Mouse (Mus musculus) hindbrain, embryonic 11.5 days (tissue): ENCODE results near the gene Nyap1. TPM values are rescaled to one million over a fixed set of nuclear protein-coding genes. Genes with fewer than 3 reads are reported as not detected.

Source experiments
- ATAC-seq: fragments of 200-750 bp; cut with Nextera tagmentation; 2 replicates; pipeline ENCODE4 v1.8.0; 2017; ENCODE audit warnings: mild to moderate bottlenecking, moderate TSS enrichment, moderate library complexity; ENCODE audit not compliant: low FRiP score
- DNase-seq: peaks from one replicate; pipeline ENCODE4 v3.0.0-alpha.2; 2015; ENCODE audit warnings: low spot score
- H3K27ac ChIP-seq: fragments of 300-500 bp; sonication (generic); 2 replicates; pipeline ENCODE4 v1.5.1; 2014; ENCODE audit warnings: mild to moderate bottlenecking, low read depth, low read length
- H3K27me3 ChIP-seq: fragments of 300-500 bp; sonication (generic); 2 replicates; pipeline ENCODE4 v1.6.1; 2014; ENCODE audit warnings: mild to moderate bottlenecking, low read length, moderate library complexity, mixed read lengths; ENCODE audit not compliant: control insufficient read depth, insufficient read depth
- H3K36me3 ChIP-seq: fragments of 300-500 bp; sonication (generic); 2 replicates; pipeline ENCODE4 v1.6.1; 2014; ENCODE audit warnings: mild to moderate bottlenecking, low read length, moderate library complexity, mixed read lengths; ENCODE audit not compliant: control insufficient read depth, insufficient read depth
- H3K4me1 ChIP-seq: fragments of 300-500 bp; sonication (generic); replicated peaks from 2 replicates; pipeline ENCODE4 v1.6.1; 2014; ENCODE audit warnings: low read length, mixed read lengths; ENCODE audit not compliant: control insufficient read depth, insufficient read depth
- H3K4me2 ChIP-seq: fragments of 300-500 bp; sonication (generic); replicated peaks from 2 replicates; pipeline ENCODE4 v1.6.1; 2014; ENCODE audit warnings: mild to moderate bottlenecking, low read depth, low read length
- H3K4me3 ChIP-seq: fragments of 300-500 bp; sonication (generic); 2 replicates; pipeline ENCODE4 v1.5.1; 2014; ENCODE audit warnings: low read depth, low read length
- H3K9ac ChIP-seq: fragments of 300-500 bp; sonication (generic); 2 replicates; pipeline ENCODE4 v1.6.1; 2014; ENCODE audit warnings: low read depth, low read length
- H3K9me3 ChIP-seq: fragments of 300-500 bp; sonication (generic); 2 replicates; pipeline ENCODE4 v1.6.1; 2016; ENCODE audit warnings: low read length; ENCODE audit not compliant: control insufficient read depth
- WGBS: fragments of 180-500 bp; shearing (Covaris S2); extraction: QIAGEN DNeasy Blood & Tissue Kit; methylation state at CpG from one replicate; pipeline ENCODE4 v1.1.7; 2014; 5-methylcytosine and 5-hydroxymethylcytosine counted together
- polyA plus RNA-seq: library from polyadenylated mRNA; unstranded; fragments of >200 nt; fragmentation: Nextera tagmentation; extraction: Ambion mirVana; gene quantifications from 2 replicates; pipeline ENCODE4 v1.2.1, GENCODE M21; 2014

Nyap1 gene
- polyA plus RNA-seq: 2.9 and 5.3 TPM in 2 replicates

DNA sequence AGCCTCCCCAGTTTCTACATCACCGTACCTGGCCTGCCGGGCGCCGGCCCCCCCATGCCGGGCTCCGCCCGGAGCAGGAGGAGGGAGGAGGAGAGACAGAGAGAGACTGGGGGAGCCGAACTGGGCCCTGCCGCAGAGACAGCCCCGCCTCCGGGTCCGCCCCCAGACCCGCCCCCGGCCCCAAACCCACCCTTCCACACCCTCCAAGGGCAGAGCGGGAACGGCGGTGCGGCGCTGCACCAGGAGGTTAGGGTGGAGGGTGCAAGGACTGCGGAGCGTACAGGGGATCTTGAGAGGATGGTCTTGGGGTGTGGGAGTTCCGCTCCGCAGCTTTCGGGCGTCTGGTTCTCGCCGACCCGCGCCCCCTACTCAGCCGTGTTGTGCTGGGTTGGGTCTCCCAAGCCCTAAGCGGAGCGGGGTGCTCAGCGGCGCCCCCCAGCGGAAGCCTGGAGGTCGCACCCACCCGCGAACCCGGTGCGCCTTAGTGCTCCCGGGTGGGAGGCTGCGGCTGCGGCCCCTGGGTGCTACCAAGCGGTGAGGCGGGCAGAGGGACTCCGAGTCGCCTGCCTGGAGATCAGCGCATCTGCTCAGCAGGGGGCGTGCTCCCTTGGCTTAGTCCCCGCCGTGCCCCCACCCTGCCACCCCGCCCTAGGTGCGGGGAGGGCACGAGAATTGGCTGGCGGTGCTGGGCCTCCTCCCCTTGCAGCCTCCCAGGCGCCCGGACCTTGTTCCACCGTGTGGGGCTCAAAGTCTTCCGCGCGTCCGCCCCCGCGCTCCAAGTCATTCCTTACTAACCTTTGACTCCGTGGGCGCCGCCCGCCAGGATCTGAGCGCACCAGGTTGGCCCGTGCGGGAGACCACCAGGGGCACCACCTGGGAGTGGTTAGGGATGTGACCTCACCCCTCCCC is at the start of gene Nyap1:
Gene Nyap1, minus strand, starts transcription at position 585 of the 909 bp plus-strand sequence.
- no peaks in the 10 kb centered on the region for H3K36me3 ChIP-seq
- H3K9ac ChIP-seq: peak within 1 kb of the TSS; percentile 68
- H3K9me3 ChIP-seq: no peaks in the 10 kb centered on the region
- H3K4me2 ChIP-seq: peak within 1 kb of the TSS; percentile 92
- DNase-seq: peak; percentile 92
- peaks cover 12% of the 10 kb centered on the region for H3K4me1 ChIP-seq
- no peaks in the 10 kb centered on the region for H3K27me3 ChIP-seq
- ATAC-seq: peak; percentile 87
- peak within 1 kb of the TSS; percentile 62 for H3K4me3 ChIP-seq
- H3K27ac ChIP-seq: peak within 1 kb of the TSS; percentile 48; the same call in 1 of the 2 replicates
- under 1% methylated on average over 57 of the region's 71 CpGs for WGBS

DNA sequence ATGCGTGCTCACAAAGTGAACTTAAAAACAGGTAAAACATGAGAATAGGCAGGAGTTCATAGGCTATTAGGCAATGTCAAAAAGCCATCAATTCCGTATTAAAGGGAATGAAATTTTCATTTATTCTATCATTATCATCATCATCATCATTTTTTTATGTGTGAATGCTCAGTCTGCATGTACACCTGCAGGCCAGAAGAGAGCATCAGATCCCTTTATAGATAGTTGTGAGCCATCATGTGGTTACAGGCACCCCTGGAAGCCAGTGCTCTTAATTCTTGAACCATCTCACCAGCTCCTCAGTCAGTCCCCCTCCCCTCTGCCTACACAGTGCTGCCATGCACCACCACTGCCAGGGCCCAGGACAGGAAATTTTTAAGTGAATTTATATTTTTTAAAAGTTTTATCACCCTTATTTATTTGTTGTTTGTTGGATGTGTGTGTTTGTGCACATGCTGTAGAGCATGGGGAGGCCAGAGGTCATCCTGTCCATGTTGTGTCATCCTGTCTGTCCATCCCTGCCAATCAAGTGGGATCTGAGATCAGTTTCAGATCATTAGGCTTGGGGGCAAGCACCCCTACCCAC is 47.6 kb upstream of the Nyap1 start:
- ATAC-seq (no peak), DNase-seq (no peak)
- no peak overlapping the region for H3K27ac ChIP-seq
- H3K27me3 ChIP-seq: no peaks in the 10 kb centered on the region
- H3K9me3 ChIP-seq: no peaks in the 10 kb centered on the region
- no peak overlapping the region for H3K4me2 ChIP-seq
- H3K4me3 ChIP-seq: no peak overlapping the region
- H3K36me3 ChIP-seq: peaks cover 3% of the 10 kb centered on the region; the same call in 1 of the 2 replicates
- 96% methylated on average over 2 of the region's 2 CpGs for WGBS
- H3K4me1 ChIP-seq: peaks cover 10% of the 10 kb centered on the region
- no peak overlapping the region for H3K9ac ChIP-seq

DNA sequence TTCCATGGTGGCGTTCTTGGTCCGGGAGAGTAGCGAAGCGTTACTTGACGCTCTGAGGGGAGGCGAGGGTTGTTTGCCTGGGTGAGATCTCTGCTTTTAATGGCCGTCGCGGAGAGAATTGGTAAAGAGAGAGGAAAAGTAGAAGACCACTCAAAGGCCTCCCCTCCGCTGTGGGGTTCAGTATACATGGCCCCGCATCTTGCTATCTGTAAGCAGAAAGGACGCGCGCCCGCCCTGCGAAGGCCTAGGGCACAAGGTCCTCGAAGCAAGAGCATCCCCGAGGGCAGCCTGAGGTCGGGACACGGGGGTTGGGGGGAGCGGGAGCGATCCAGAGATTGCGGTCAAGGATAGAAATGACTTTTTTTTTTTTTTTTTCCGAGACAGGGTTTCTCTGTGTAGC is 46.8 kb upstream of the Nyap1 start:
- DNase-seq (no peak), ATAC-seq (no peak)
- WGBS: 66% methylated on average over 24 of the region's 24 CpGs
- Histone ChIP-seq H3K27me3 (no peaks in the 10 kb centered on the region), H3K4me2 (no peak overlapping the region), H3K9me3 (no peaks in the 10 kb centered on the region), H3K4me1 (peaks cover 17% of the 10 kb centered on the region), H3K9ac (no peak overlapping the region), H3K36me3 (peaks cover 3% of the 10 kb centered on the region; the same call in 1 of the 2 replicates), H3K27ac (no peak overlapping the region), H3K4me3 (no peak overlapping the region)

DNA sequence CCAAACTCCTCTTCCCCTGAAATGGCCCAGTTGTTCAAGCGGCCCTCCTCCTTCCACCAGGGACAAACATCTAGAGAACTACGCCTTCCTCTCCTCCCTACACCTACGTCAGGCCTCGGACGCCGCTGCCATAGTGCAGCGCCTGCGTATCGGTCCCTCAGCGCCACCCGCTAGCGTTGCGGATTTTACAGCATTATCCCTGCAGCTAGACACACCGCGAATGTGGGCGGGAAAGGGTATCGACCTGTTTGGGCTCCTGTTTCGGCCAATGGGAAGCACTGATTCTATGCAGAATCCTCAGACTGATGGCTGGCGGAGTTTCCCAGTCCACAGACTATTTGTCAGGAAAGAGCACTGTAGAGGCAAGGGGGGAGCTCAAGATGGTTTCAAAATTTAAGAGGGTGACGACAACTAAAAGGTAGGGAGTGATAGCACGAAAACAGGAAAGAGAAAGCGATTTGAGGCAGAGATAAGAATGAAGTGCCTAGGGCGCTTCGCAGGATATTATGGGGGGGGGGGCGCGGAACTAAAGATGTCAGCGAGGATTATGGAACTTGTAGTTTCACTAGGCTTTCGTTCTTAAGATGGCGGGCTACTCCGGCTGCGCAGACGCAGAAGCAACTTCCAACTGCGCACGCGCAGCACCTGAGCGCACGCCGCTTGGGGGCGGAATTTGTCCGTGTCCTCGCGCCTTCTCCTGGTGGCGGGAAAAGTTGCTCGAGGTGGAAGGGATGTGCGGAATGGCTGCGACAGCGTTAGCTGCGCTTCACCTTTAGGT is 45.9 kb upstream of the Nyap1 start, which contains the start of the genes Mepce and Zcwpw1:
Gene Mepce, minus strand, starts transcription at position 505 of the 778 bp plus-strand sequence.
Gene Zcwpw1, plus strand, starts transcription at position 648 of the 778 bp plus-strand sequence.
- Histone ChIP-seq H3K9me3 (no peaks in the 10 kb centered on the region), H3K9ac (peak within 1 kb of the TSS; percentile 94), H3K36me3 (peaks cover 3% of the 10 kb centered on the region; the same call in 1 of the 2 replicates), H3K27me3 (no peaks in the 10 kb centered on the region), H3K27ac (peak within 1 kb of the TSS; percentile 99), H3K4me1 (peaks cover 21% of the 10 kb centered on the region), H3K4me2 (peak within 1 kb of the TSS; percentile 87), H3K4me3 (peak within 1 kb of the TSS; percentile 86)
- WGBS: under 1% methylated on average over 48 of the region's 48 CpGs
- peak; percentile 98 for DNase-seq
- peak; percentile 63 for ATAC-seq

DNA sequence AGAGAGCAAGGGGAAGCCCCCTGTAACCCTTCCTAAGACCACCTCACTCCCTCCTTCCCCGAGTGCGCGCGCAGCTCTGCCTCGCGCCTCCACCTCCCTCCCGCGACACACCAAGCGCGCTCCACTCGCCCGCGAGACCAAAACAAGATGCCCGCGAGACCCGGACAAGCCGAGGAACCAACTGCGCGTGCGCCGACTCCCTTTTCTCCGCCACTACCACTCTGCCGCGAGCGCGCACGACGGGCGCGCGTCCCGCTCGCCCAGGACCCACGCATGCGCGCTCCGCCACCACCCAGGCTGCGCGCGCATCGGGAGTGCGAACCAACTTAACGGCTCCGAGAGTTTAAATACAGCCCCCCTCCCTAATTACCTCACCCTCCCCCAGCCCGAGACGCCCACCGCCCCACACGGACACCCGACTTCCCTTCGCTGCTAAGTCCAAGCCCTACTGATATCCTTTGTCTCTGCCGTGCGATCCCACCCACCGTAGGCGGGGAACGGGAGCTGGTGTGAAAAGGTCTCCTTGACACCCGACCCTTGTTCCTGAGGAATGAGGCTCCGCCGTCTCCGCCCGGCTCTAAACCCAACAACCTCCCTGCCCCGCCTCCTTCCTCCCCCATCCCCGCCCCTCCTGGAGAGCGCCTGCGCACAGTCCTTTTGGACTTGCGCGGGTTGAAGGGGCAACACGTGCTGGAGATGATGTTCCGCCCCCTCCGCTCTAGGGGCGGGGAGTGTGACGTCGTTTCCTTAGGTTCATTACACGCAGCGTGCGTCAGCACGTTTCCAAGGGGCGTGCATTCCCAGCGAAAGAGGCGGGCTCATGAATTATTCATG is 44.9 kb upstream of the Nyap1 start:
- Histone ChIP-seq H3K4me3 (peak overlapping the region; percentile 86), H3K4me2 (peak overlapping the region; percentile 87), H3K27me3 (no peaks in the 10 kb centered on the region), H3K9ac (peak overlapping the region; percentile 94), H3K36me3 (peaks cover 4% of the 10 kb centered on the region; the same call in 1 of the 2 replicates), H3K27ac (peak overlapping the region; percentile 99), H3K9me3 (no peaks in the 10 kb centered on the region), H3K4me1 (peaks cover 21% of the 10 kb centered on the region)
- ATAC-seq (peak; percentile 90), DNase-seq (peak; percentile 100)
- under 1% methylated on average over 79 of the region's 79 CpGs for WGBS

DNA sequence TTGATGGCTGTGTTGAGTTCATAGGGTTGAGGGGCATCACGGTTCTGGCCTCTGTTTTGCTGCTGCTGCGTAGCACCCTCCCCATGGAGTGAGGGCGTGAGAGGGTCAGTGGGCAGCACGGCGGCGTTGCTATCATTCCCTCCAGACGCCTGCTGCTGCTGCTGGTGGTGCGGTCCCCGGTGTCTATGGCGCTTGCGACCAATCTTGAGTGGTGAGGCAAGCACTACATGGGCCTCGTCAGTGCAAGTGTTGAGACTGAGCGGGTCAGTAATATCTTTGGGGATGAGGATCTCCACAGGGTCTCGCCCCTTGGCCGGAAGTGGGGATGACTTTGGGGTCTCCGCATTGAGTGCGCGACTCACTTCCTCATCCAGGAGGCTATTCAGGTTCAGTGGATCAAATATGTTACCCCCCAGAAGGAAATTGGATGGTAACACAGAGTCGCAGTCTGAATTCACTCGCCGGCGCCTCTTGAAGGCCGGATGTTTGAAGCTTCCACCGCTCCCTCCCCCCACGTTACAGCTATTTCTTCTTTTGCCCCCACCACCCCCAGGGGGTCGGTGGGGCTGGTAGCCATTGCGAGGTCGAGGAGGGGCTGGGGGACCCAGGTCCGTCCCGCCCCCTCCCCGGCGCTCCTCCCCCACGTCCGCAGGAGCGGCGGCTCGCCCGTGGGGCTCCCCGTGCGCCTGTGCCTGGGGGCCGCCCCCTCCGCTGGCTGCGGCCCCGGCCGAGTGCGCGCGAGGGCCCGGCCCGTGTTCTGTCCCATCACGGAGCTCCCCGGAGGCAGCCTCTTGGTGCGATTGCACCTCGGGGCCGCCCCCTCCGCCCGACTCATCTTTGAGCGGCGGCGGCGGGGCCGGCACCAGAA is 44.0 kb upstream of the Nyap1 start:
- ATAC-seq (peak; percentile 18; the same call in 1 of the 2 replicates), DNase-seq (peak; percentile 53)
- peak overlapping the region; percentile 86 for H3K4me3 ChIP-seq
- peaks cover 21% of the 10 kb centered on the region for H3K4me1 ChIP-seq
- H3K4me2 ChIP-seq: peak overlapping the region; percentile 87
- peak overlapping the region; percentile 94 for H3K9ac ChIP-seq
- no peaks in the 10 kb centered on the region for H3K27me3 ChIP-seq
- peak overlapping the region; percentile 99 for H3K27ac ChIP-seq
- no peaks in the 10 kb centered on the region for H3K9me3 ChIP-seq
- 5% methylated on average over 50 of the region's 62 CpGs for WGBS
- peaks cover 5% of the 10 kb centered on the region; the same call in 1 of the 2 replicates for H3K36me3 ChIP-seq

DNA sequence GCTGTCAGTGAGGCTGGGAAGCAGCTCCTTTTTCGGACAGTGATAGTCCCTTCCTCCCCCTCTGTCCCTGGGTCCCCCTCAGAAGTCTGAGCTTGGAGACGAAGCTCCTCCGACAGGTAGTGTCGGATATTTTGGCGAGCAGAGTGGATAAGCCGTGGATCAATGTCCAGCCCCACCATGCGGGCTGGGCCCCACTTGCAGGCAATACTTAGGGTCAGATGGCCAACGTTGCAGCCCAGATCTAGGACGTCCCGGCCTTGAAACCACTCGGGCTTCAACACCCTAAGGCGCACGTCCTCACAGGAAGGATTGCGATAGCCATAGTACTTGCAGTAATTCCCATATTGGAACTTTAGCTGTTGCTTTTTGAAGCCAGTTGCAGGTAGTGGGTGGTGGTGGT is 43.1 kb upstream of the Nyap1 start:
- Histone ChIP-seq H3K27me3 (no peaks in the 10 kb centered on the region), H3K9ac (peak overlapping the region; percentile 94), H3K9me3 (no peaks in the 10 kb centered on the region), H3K4me1 (peaks cover 23% of the 10 kb centered on the region), H3K27ac (0 out of 2 replicates have a peak overlapping the region, but pooled peaks have one; percentile 99), H3K4me3 (peak overlapping the region; percentile 86), H3K36me3 (peaks cover 5% of the 10 kb centered on the region; the same call in 1 of the 2 replicates), H3K4me2 (peak overlapping the region; percentile 87)
- ATAC-seq (no peak), DNase-seq (no peak)
- 87% methylated on average over 14 of the region's 14 CpGs for WGBS
